Mouse (Mus musculus) neural tube, embryonic 14.5 days (tissue): ENCODE data around the gene Atg2a. TPM values are rescaled to one million over a fixed set of nuclear protein-coding genes. Genes with fewer than 3 reads are reported as not detected.

ENCODE experiments used
- ATAC-seq: fragments of 200-750 bp; cut with Nextera tagmentation; 2 replicates; pipeline ENCODE4 v1.8.0; 2017; ENCODE audit warnings: low read depth, mild to moderate bottlenecking, moderate TSS enrichment, moderate library complexity
- H3K27ac ChIP-seq: fragments of 300-500 bp; sonication (generic); 2 replicates; pipeline ENCODE4 v1.5.1; 2014; ENCODE audit warnings: low read depth, mild to moderate bottlenecking, control low read depth, low read length, moderate library complexity, mixed read lengths
- H3K27me3 ChIP-seq: fragments of 300-500 bp; sonication (generic); 2 replicates; pipeline ENCODE4 v1.6.1; 2014; ENCODE audit warnings: low read length; ENCODE audit not compliant: control insufficient read depth, insufficient read depth
- H3K36me3 ChIP-seq: fragments of 300-500 bp; sonication (generic); 2 replicates; pipeline ENCODE4 v1.6.1; 2014; ENCODE audit warnings: low read length, mixed read lengths; ENCODE audit not compliant: control insufficient read depth, insufficient read depth
- H3K4me1 ChIP-seq: fragments of 300-500 bp; sonication (generic); 2 replicates; pipeline ENCODE4 v1.6.1; 2014; ENCODE audit warnings: low read length; ENCODE audit not compliant: control insufficient read depth, insufficient read depth
- H3K4me2 ChIP-seq: fragments of 300-500 bp; sonication (generic); 2 replicates; pipeline ENCODE4 v1.6.1; 2014; ENCODE audit warnings: mild to moderate bottlenecking, low read depth, low read length, control low read depth
- H3K4me3 ChIP-seq: fragments of 300-500 bp; sonication (generic); 2 replicates; pipeline ENCODE4 v1.5.1; 2014; ENCODE audit warnings: low read depth, low read length, control low read depth, mixed read lengths
- H3K9ac ChIP-seq: fragments of 300-500 bp; sonication (generic); replicated peaks from 2 replicates; pipeline ENCODE4 v1.6.1; 2014; ENCODE audit warnings: low read depth, mild to moderate bottlenecking, control low read depth, low read length, mixed read lengths
- H3K9me3 ChIP-seq: fragments of 300-500 bp; sonication (generic); 2 replicates; pipeline ENCODE4 v1.6.1; 2016; ENCODE audit warnings: low read length; ENCODE audit not compliant: control insufficient read depth
- WGBS: fragments of 180-500 bp; shearing (Covaris S2); extraction: QIAGEN DNeasy Blood & Tissue Kit; methylation state at CpG from one replicate; pipeline ENCODE4 v1.1.7; 2014; 5-methylcytosine and 5-hydroxymethylcytosine counted together
- polyA plus RNA-seq: library from polyadenylated mRNA; unstranded; fragments of >200 nt; fragmentation: Nextera tagmentation; extraction: Ambion mirVana; gene quantifications from 2 replicates; pipeline ENCODE4 v1.2.1, GENCODE M21; 2014

The Atg2a gene
- 16.0 and 16.1 TPM in 2 replicates for polyA plus RNA-seq

DNA sequence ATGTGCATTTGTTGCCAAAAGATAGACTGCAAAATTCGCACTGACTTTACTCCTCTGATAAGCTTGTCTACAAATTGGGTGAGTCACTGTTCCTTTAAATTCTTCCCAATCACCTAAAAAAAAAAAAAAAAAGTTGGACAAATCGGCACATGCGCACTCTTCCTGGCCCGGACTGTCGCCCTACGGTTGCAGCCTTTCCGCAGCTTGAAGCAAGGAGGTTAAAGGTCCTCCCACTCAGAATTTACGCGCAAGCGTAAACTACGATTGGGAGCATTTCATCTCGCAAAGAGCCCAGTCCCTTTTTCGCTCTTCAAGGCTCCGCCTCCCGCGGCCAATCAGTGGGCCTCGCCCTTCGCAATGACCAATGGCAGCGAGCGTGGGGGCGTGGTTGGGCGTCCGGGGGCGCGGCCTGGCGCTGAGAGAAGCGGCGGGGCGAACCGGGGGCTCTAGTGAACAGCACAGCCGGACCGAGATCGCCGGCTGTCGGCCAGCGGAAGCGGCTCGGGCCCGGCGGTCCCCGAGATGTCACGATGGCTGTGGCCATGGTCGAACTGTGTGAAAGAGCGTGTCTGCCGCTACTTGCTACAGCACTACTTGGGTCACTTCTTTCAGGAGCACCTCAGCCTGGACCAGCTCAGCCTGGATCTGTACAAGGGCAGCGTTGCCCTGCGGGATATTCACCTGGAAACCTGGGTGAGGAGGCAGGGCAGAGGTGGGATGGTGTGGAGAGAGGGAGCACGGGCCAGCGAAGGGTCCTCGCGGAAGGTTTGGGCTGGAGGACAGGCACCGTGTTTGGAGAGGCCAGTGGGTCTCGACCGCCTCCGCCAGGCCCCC lies at the start of gene Atg2a:
Atg2a (plus strand) TSS at position 395 of the 834 bp plus-strand sequence.
- Histone ChIP-seq H3K4me3 (peak within 1 kb of the TSS; percentile 48), H3K27me3 (no peaks in the 10 kb centered on the region), H3K4me1 (peaks cover 9% of the 10 kb centered on the region), H3K27ac (no peak within 1 kb of the TSS), H3K9ac (peak within 1 kb of the TSS; percentile 71), H3K36me3 (peaks cover 18% of the 10 kb centered on the region), H3K4me2 (peak within 1 kb of the TSS; percentile 91), H3K9me3 (no peaks in the 10 kb centered on the region)
- ATAC-seq: peak; percentile 94
- under 1% methylated on average over 55 of the region's 55 CpGs for WGBS

DNA sequence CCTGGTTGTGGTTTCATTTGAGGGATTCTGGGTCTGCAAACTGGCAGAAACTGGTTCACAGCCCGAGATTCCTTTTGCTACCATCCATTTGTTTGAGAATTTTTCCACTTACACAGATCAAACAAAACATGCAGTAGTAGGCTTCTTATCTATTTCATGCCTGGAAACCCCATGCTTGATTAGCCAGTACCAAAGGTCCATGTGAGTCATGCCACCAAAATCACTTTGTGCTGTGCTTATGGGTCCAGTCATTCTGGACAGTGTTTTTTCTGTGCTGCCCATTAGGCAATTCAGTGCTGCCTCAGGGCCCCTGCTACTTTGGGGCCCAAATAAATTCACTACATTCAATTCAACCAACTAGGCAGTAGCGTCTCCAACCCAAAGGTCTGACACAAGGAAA lies 37.2 kb upstream of the Atg2a start:
- ATAC-seq: no peak
- no peak overlapping the region for H3K4me2 ChIP-seq
- no peaks in the 10 kb centered on the region for H3K4me1 ChIP-seq
- H3K27me3 ChIP-seq: no peaks in the 10 kb centered on the region
- H3K9ac ChIP-seq: no peak overlapping the region
- H3K36me3 ChIP-seq: no peaks in the 10 kb centered on the region
- 77% methylated on average over 2 of the region's 2 CpGs for WGBS
- no peak overlapping the region for H3K27ac ChIP-seq
- H3K9me3 ChIP-seq: no peaks in the 10 kb centered on the region
- H3K4me3 ChIP-seq: no peak overlapping the region

- Histone ChIP-seq H3K4me3 (no peak overlapping the region), H3K27ac (no peak overlapping the region), H3K36me3 (no peaks in the 10 kb centered on the region), H3K9ac (no peak overlapping the region), H3K4me1 (no peaks in the 10 kb centered on the region), H3K4me2 (no peak overlapping the region), H3K9me3 (no peaks in the 10 kb centered on the region), H3K27me3 (no peaks in the 10 kb centered on the region)
- WGBS: 76% methylated on average over 5 of the region's 5 CpGs
- ATAC-seq: no peak
Observed at GRCm38 (mm10) chr19:6206716-6207115, 34.8 kb upstream of the Atg2a start.

GRCm38 (mm10) chr19:6216046-6216705 lies 25.3 kb upstream of the Atg2a start:
- Histone ChIP-seq H3K9ac (no peak overlapping the region), H3K9me3 (no peaks in the 10 kb centered on the region), H3K4me2 (no peak overlapping the region), H3K36me3 (no peaks in the 10 kb centered on the region), H3K27ac (no peak overlapping the region), H3K4me1 (no peaks in the 10 kb centered on the region), H3K27me3 (no peaks in the 10 kb centered on the region), H3K4me3 (no peak overlapping the region)
- ATAC-seq: no peak
- WGBS: 65% methylated on average over 6 of the region's 6 CpGs

GRCm38 (mm10) chr19:6218606-6219005 lies 22.9 kb upstream of the Atg2a start:
- H3K9ac ChIP-seq: no peak overlapping the region
- no peak overlapping the region for H3K4me2 ChIP-seq
- no peak for ATAC-seq
- no peaks in the 10 kb centered on the region for H3K4me1 ChIP-seq
- H3K4me3 ChIP-seq: no peak overlapping the region
- H3K9me3 ChIP-seq: no peaks in the 10 kb centered on the region
- WGBS: 71% methylated on average over 6 of the region's 6 CpGs
- no peaks in the 10 kb centered on the region for H3K27me3 ChIP-seq
- no peaks in the 10 kb centered on the region for H3K36me3 ChIP-seq
- H3K27ac ChIP-seq: no peak overlapping the region

- WGBS: 24% methylated on average over 2 of the region's 2 CpGs
- H3K27ac ChIP-seq: no peak within 1 kb of the TSS
- ATAC-seq: no peak
- no peak within 1 kb of the TSS for H3K4me3 ChIP-seq
- H3K36me3 ChIP-seq: peaks cover 34% of the 10 kb centered on the region
- H3K9ac ChIP-seq: no peak within 1 kb of the TSS
- no peaks in the 10 kb centered on the region for H3K9me3 ChIP-seq
- H3K4me2 ChIP-seq: no peak within 1 kb of the TSS
- no peaks in the 10 kb centered on the region for H3K27me3 ChIP-seq
- H3K4me1 ChIP-seq: no peaks in the 10 kb centered on the region
Observed at GRCm38 (mm10) chr19:6226135-6226534, 15.3 kb upstream of the Atg2a start, which contains the start of gene Gpha2. Gpha2 (plus strand) TSS chr19:6226380.

- Histone ChIP-seq H3K36me3 (peaks cover 36% of the 10 kb centered on the region), H3K9ac (no peak overlapping the region), H3K27ac (no peak overlapping the region), H3K27me3 (no peaks in the 10 kb centered on the region), H3K4me3 (no peak overlapping the region), H3K4me1 (no peaks in the 10 kb centered on the region), H3K4me2 (no peak overlapping the region), H3K9me3 (no peaks in the 10 kb centered on the region)
- 89% methylated on average over 14 of the region's 14 CpGs for WGBS
- ATAC-seq: no peak
Observed at GRCm38 (mm10) chr19:6226763-6227162, 14.7 kb upstream of the Atg2a start.

DNA sequence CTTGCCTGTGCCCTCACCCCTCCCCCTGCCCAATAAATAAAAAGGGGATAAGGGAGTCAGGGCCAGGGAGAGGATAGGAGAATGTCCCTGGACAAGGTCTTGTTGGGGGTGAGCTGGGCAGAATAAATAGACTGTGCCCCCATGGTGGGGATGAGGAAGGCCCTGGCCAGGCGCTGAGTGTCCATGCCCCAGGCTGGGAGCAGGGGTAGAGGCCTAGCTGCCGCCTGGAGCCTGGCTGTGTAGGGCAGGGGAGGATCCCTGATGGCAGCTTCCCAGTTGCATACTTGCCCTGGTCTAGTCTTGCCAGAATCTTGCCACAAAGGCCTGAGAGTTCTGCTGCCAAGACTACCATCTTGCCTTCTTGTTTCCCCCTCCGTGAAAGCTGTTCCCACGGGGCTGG lies 13.6 kb upstream of the Atg2a start:
- Histone ChIP-seq H3K9me3 (no peaks in the 10 kb centered on the region), H3K4me1 (no peaks in the 10 kb centered on the region), H3K27me3 (no peaks in the 10 kb centered on the region), H3K27ac (no peak overlapping the region), H3K9ac (no peak overlapping the region), H3K4me2 (no peak overlapping the region), H3K4me3 (no peak overlapping the region), H3K36me3 (peaks cover 45% of the 10 kb centered on the region)
- WGBS: 90% methylated on average over 4 of the region's 4 CpGs
- no peak for ATAC-seq

- Histone ChIP-seq H3K36me3 (peaks cover 49% of the 10 kb centered on the region), H3K4me2 (no peak overlapping the region), H3K27ac (no peak overlapping the region), H3K9ac (no peak overlapping the region), H3K4me3 (no peak overlapping the region), H3K27me3 (no peaks in the 10 kb centered on the region), H3K9me3 (no peaks in the 10 kb centered on the region), H3K4me1 (peaks cover 10% of the 10 kb centered on the region)
- no peak for ATAC-seq
- WGBS: 92% methylated on average over 4 of the region's 4 CpGs
Observed at GRCm38 (mm10) chr19:6230411-6230810, 11.1 kb upstream of the Atg2a start.
